Mouse (Mus musculus): Measurements from ENCODE around the gene Abcd2. TPM values are rescaled to one million over a fixed set of nuclear protein-coding genes. Genes with fewer than 3 reads are reported as not detected.

The Abcd2 gene
- 3.1 and 8.1 TPM in 2 replicates for polyA plus RNA-seq (2012; rRNA removed)

DNA sequence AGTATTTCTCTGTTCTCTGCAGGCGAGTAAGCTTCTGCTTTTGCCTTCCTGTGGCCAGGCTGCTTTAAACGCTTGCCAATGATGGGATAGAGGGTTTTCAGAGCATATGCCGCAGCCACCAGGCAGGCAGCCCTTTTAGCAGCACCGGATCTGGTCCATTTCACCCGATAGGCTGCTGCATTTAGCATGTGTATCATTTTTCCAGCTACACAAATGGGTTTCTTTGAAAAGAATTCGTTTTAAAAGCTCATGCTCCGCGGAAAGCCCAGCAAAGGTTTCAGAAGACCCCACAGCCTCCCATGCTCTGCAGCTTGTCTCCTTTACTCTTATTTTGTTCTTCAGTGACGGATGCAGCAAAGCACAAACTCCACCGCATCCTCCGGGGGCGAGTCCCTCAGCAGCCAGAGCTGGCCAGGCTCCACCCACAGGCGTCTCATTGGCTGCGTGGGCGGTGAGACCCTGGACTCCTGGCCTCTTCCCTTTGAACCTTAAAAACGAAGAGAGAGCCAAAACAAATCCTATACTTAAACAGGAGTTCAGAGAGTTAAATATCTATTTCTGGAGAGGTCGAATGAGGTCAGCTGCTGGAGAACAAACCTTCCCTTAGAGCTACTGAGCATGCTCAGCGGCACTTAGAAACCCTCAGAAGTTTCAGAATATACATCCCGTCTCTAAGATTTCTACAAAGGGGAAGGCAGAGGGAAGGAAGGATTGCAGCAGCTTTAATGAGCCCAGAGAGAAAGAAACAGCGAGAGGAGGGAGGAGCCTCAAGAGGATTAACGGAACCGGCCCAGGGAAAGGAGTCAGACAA is at the start of gene Abcd2:
Gene Abcd2 (minus strand): TSS at position 388 of the 811 bp plus-strand sequence.

DNA sequence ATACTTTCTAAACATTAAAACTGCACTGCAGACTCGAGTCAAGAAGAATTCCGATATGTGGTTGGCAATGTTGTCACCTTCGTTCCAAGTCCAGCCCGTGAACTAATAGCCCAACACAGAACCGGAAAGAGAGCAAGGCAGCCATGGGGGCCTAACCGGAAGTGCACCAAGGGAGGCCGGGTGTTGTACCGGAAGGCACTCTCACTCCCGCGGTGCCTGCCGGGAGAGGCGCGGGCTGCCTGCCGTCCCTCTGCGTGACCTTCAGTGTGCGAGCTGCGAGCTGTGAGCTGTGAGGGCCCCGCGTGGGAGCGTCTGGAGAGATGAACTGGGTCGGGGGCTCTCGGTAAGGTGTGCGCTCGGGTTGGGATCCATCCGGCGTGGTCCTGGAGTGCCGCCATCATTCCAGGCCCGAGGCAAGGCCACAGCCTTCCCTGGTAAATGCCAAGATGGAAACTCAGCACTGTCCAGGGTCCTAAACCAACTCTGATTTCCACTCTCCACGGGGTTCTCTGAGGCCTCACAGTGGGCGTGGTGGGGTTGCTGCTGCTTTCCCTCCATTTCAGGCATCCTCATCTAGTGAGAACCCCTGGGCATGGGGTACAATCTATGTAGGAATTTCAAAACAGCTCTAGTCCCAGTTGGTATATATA is 7.8 kb upstream of the Abcd2 start, which contains the start of gene CN725425:
Gene CN725425 (plus strand): TSS at position 239 of the 650 bp plus-strand sequence.

Other genes starting within 250 kb of the Abcd2 start
- 5.3 and 7.8 TPM in 2 replicates for gene Kif21a, start 141.9 kb downstream of the Abcd2 start, polyA plus RNA-seq (2012; rRNA removed)
- gene CN725425, start 7.7 kb upstream of the Abcd2 start, polyA plus RNA-seq (2012; rRNA removed) = not detected in 2 replicates